Mouse (Mus musculus): ENCODE results near the gene Gstm4.
"Not testable (repeated sequence)": the region's sequence is repeated elsewhere in the genome, so short reads cannot be mapped to it uniquely, and the experiment has no call there.

The Gstm4 gene

GRCm38 (mm10) chr3:108016468-108016867 is 28.2 kb downstream of the Gstm4 start:
- not testable (repeated sequence) for DNase-seq (ENCODE audit: low spot score)

- no peak for DNase-seq (ENCODE audit: low spot score)
Measured at GRCm38 (mm10) chr3:108014974-108015346, 29.7 kb downstream of the Gstm4 start.

GRCm38 (mm10) chr3:108014098-108014973 is 30.4 kb downstream of the Gstm4 start:
- DNase-seq (ENCODE audit: low spot score) = no peak

- DNase-seq (ENCODE audit: low spot score) = no peak
Measured at GRCm38 (mm10) chr3:108013331-108013871, 31.3 kb downstream of the Gstm4 start.

GRCm38 (mm10) chr3:108011558-108011957 is 33.1 kb downstream of the Gstm4 start:
- DNase-seq (ENCODE audit: low spot score) = no peak

GRCm38 (mm10) chr3:108010286-108010685 is 34.4 kb downstream of the Gstm4 start:
- DNase-seq (ENCODE audit: low spot score) = no peak

- no peak for DNase-seq (ENCODE audit: low spot score)
Measured at GRCm38 (mm10) chr3:108002021-108002420, 42.7 kb downstream of the Gstm4 start.

- DNase-seq (ENCODE audit: low spot score) = no peak
Measured at GRCm38 (mm10) chr3:107999491-107999890, 45.2 kb downstream of the Gstm4 start.

- no peak for DNase-seq (ENCODE audit: low spot score)
Measured at GRCm38 (mm10) chr3:107998591-107998990, 46.1 kb downstream of the Gstm4 start.

GRCm38 (mm10) chr3:107996576-107996975 is 48.1 kb downstream of the Gstm4 start:
- no peak for DNase-seq (ENCODE audit: low spot score)

- DNase-seq (ENCODE audit: low spot score) = not testable (repeated sequence)
Measured at GRCm38 (mm10) chr3:107995974-107996373, 48.7 kb downstream of the Gstm4 start.

Measured in ovary, postnatal 10 days (tissue).